Mouse (Mus musculus): Measurements from ENCODE around the gene Arl5c.

DNA sequence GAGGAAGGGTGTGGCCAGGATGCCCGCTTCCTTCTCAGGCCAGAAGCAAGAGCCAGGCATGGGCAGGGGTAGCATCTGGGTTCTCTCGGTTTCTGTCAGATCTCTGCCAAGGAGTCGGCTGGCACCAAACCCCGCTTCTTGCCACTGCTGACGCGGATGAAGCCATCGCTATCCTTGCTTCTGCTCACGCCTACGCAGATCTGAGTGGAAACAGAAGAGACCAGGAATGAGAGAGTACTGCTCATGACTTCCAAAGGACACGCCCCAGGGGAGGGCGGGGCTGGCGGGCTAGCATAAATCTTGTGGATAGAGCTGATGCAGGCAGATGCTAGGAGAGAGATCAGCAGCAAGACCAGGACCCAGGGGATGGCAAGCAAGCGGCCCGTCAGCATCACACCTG lies 41.9 kb upstream of the Arl5c start:
- TF ChIP-seq CTCF (IDR thresholded peaks at IDR 0.05; ENCODE audit: low read depth, low read length) (no peak), POLR2A (IDR thresholded peaks at IDR 0.05; ENCODE audit: extremely low read depth, insufficient read depth, low read length) (no peak)
